Mouse (Mus musculus) CH12.LX (cell line): ENCODE results near the gene 1700012B09Rik. TPM values are rescaled to one million over a fixed set of nuclear protein-coding genes. Genes with fewer than 3 reads are reported as not detected.

Source experiments
- DNase-seq: peaks from one replicate; pipeline ENCODE4 v3.0.0-alpha.2; 2013; ENCODE audit errors: extremely low read depth
- H3K27ac ChIP-seq: 2 replicates; pipeline ENCODE4 v1.5.1; 2012; ENCODE audit warnings: low read depth, mild to moderate bottlenecking, control low read depth, moderate library complexity; ENCODE audit not compliant: insufficient read depth
- H3K27me3 ChIP-seq: replicated peaks from 2 replicates; pipeline ENCODE3; 2012; ENCODE audit warnings: inconsistent platforms
- H3K36me3 ChIP-seq, 2 experiments: replicated peaks in 1 of 2; 2 replicates each; pipeline versions ENCODE3 to v1.6.1; 2012; ENCODE audit warnings: inconsistent platforms in 1 of 2, low read length in 1 of 2, mild to moderate bottlenecking in 1 of 2, mixed read lengths in 1 of 2, moderate library complexity in 1 of 2; ENCODE audit not compliant: control insufficient read depth in 1 of 2, insufficient read depth in 1 of 2
- H3K4me1 ChIP-seq, 2 experiments: 2 replicates each; pipeline ENCODE4 v1.6.1; 2012; ENCODE audit warnings: inconsistent platforms in 1 of 2, moderate library complexity in 1 of 2; ENCODE audit not compliant: insufficient read depth in 2 of 2, control insufficient read depth in 1 of 2
- H3K4me2 ChIP-seq: 2 replicates; pipeline ENCODE4 v1.6.1; 2012; ENCODE audit warnings: low read depth, mild to moderate bottlenecking, control low read depth; ENCODE audit not compliant: poor library complexity, insufficient read depth, severe bottlenecking
- H3K4me3 ChIP-seq, 3 experiments: fragments of 150-350 bp in 1 of 3; sonication (generic) in 1 of 3; replicated peaks in 1 of 3; 2 replicates each; pipeline versions ENCODE3 to v1.5.1; 2011 to 2012; ENCODE audit warnings: low read depth in 2 of 3, low read length in 2 of 3, mild to moderate bottlenecking in 2 of 3, moderate library complexity in 2 of 3, control low read depth in 1 of 3, improper control_type of control experiment in 1 of 3, inconsistent platforms in 1 of 3, mixed read lengths in 1 of 3; ENCODE audit not compliant: poor library complexity in 1 of 3
- H3K79me2 ChIP-seq: replicated peaks from 2 replicates; pipeline ENCODE4 v1.6.1; 2012; ENCODE audit warnings: mild to moderate bottlenecking, moderate library complexity; ENCODE audit not compliant: control insufficient read depth, poor library complexity, insufficient read depth, severe bottlenecking; ENCODE audit errors: extremely low read depth
- H3K9ac ChIP-seq: 2 replicates; pipeline ENCODE4 v1.6.1; 2012; ENCODE audit warnings: low read depth, mild to moderate bottlenecking, control low read depth, moderate library complexity; ENCODE audit not compliant: insufficient read depth
- H3K9me3 ChIP-seq: replicated peaks from 2 replicates; pipeline ENCODE3; 2012; ENCODE audit warnings: low read length, inconsistent platforms, mixed read lengths
- CHD1 ChIP-seq: IDR thresholded peaks from 2 replicates; pipeline ENCODE4 v1.6.1; 2012; ENCODE audit warnings: low read depth, low read length, improper control_type of control experiment, inconsistent platforms
- CTCF ChIP-seq, 2 experiments: IDR thresholded peaks in 1 of 2; conservative IDR thresholded peaks in 1 of 2; 2 replicates each; pipeline ENCODE4 v1.5.1; 2011 to 2012; ENCODE audit warnings: low read depth in 2 of 2, low read length in 2 of 2, improper control_type of control experiment in 1 of 2, inconsistent platforms in 1 of 2, mild to moderate bottlenecking in 1 of 2, moderate library complexity in 1 of 2
- E2F4 ChIP-seq: IDR thresholded peaks from 2 replicates; pipeline ENCODE4 v1.6.1; 2011; ENCODE audit warnings: low read depth, low read length, improper control_type of control experiment; ENCODE audit not compliant: insufficient replicate concordance
- GABPA ChIP-seq: IDR thresholded peaks from 2 replicates; pipeline ENCODE4 v1.6.1; 2012; ENCODE audit warnings: low read depth, low read length, improper control_type of control experiment, inconsistent platforms; ENCODE audit not compliant: insufficient replicate concordance
- HCFC1 ChIP-seq: IDR thresholded peaks from 2 replicates; pipeline ENCODE4 v1.6.1; 2012; ENCODE audit warnings: low read depth, mild to moderate bottlenecking, inconsistent platforms, low read length, improper control_type of control experiment
- IRF4 ChIP-seq: IDR thresholded peaks from 2 replicates; pipeline ENCODE4 v1.6.1; 2014; ENCODE audit warnings: low read depth, mild to moderate bottlenecking, inconsistent platforms, low read length, improper control_type of control experiment
- JUND ChIP-seq: conservative IDR thresholded peaks from 2 replicates; pipeline ENCODE4 v1.6.1; 2011; ENCODE audit warnings: low read depth, low read length, improper control_type of control experiment
- MAZ ChIP-seq: IDR thresholded peaks from 2 replicates; pipeline ENCODE4 v1.6.1; 2012; ENCODE audit warnings: low read depth, mild to moderate bottlenecking, inconsistent platforms, low read length, improper control_type of control experiment, moderate library complexity
- MEF2A ChIP-seq: IDR thresholded peaks from 2 replicates; pipeline ENCODE4 v1.6.1; 2014; ENCODE audit warnings: low read depth, mild to moderate bottlenecking, inconsistent platforms, low read length, improper control_type of control experiment, borderline replicate concordance
- NRF1 ChIP-seq: IDR thresholded peaks from 2 replicates; pipeline ENCODE4 v1.6.1; 2014; ENCODE audit warnings: low read depth, mild to moderate bottlenecking, inconsistent platforms, low read length, improper control_type of control experiment, moderate library complexity
- POLR2AphosphoS2 ChIP-seq: IDR thresholded peaks from 2 replicates; pipeline ENCODE4 v1.6.1; 2011; ENCODE audit warnings: low read depth, low read length, improper control_type of control experiment
- RAD21 ChIP-seq: IDR thresholded peaks from 2 replicates; pipeline ENCODE4 v1.6.1; 2011; ENCODE audit warnings: low read depth, mild to moderate bottlenecking, low read length, improper control_type of control experiment, moderate library complexity
- SIN3A ChIP-seq: IDR thresholded peaks from 2 replicates; pipeline ENCODE4 v1.6.1; 2012; ENCODE audit warnings: low read length, improper control_type of control experiment, inconsistent platforms
- SMC3 ChIP-seq: IDR thresholded peaks from 2 replicates; pipeline ENCODE4 v1.6.1; 2011; ENCODE audit warnings: low read depth, low read length, improper control_type of control experiment
- ZC3H11A ChIP-seq: IDR thresholded peaks from 2 replicates; pipeline ENCODE4 v1.6.1; 2012; ENCODE audit warnings: low read depth, mild to moderate bottlenecking, inconsistent platforms, low read length, improper control_type of control experiment
- dilution Hi-C: fragments of 300-500 bp; cut with MboI; formaldehyde crosslinking; loops from 2 replicates; pipeline ENCODE4 v1.14.3; 2020; ENCODE audit warnings: low sequenced_read_pairs; ENCODE audit not compliant: extremely low pct_unique_long_range_greater_than_20kb, extremely low pct_ligation_motif_present
- in situ Hi-C: fragments of 300-500 bp; cut with MboI; formaldehyde crosslinking; loops from 3 replicates; pipeline ENCODE4 v1.14.3; 2019; ENCODE audit warnings: low sequenced_read_pairs, low pct_ligation_motif_present, low pct_unique_long_range_greater_than_20kb, mixed read lengths
- polyA plus RNA-seq: library from polyadenylated mRNA; unstranded; fragments of >175 nt; gene quantifications from 2 replicates; pipeline ENCODE4 v1.2.1, GENCODE M21; 2012; ENCODE audit warnings: low read depth; ENCODE audit not compliant: insufficient read length
- total RNA-seq, 2 experiments: library from RNA; depleted of rRNA; stranded (reverse); fragments of 300-350 nt in 1 of 2; fragments of >200 nt in 1 of 2; gene quantifications; 2 replicates each; pipeline ENCODE4 v1.2.3; 2012 to 2014

1700012B09Rik gene
- total and polyA plus RNA-seq, 3 experiments: not detected

- H3K79me2 ChIP-seq: no peaks in the 10 kb centered on the region
- H3K36me3 ChIP-seq: peaks cover 0 to under 1% of the 10 kb centered on the region in 2 experiments
- no peaks in the 10 kb centered on the region for H3K9me3 ChIP-seq
- TF ChIP-seq SMC3 (peak; percentile 57), NRF1 (no peak), MEF2A (no peak), JUND (no peak), RAD21 (peak; percentile 62), CTCF (conservative IDR thresholded peaks at IDR 0.05 in 1 of 2, IDR thresholded peaks at IDR 0.05 in 1 of 2; ENCODE audit: low read depth in 2 of 2, low read length in 2 of 2) (peak in 1 of 2 experiments; percentile 64; a peak in 2 of 4 replicates)
- in situ Hi-C loops: no loop called here
- dilution Hi-C loops: no loop called here
- no peak for DNase-seq
- H3K27ac ChIP-seq: no peak overlapping the region
- H3K9ac ChIP-seq: no peak overlapping the region
- peaks cover 0 to 14% of the 10 kb centered on the region in 2 experiments; a peak in 2 of 4 replicates for H3K4me1 ChIP-seq
- no peak overlapping the region for H3K4me2 ChIP-seq
- H3K27me3 ChIP-seq: no peaks in the 10 kb centered on the region
- no peak overlapping the region for H3K4me3 ChIP-seq
These were observed 3.0 kb upstream of the 1700012B09Rik start for GRCm38 (mm10) chr9:14773813-14774212.

- H3K9ac ChIP-seq: no peak overlapping the region
- no peaks in the 10 kb centered on the region for H3K79me2 ChIP-seq
- in situ Hi-C loops (no loop called here), dilution Hi-C loops (no loop called here)
- no peak overlapping the region for H3K4me3 ChIP-seq
- H3K4me2 ChIP-seq: no peak overlapping the region
- no peaks in the 10 kb centered on the region for H3K36me3 ChIP-seq
- DNase-seq: no peak
- H3K9me3 ChIP-seq: no peaks in the 10 kb centered on the region
- H3K4me1 ChIP-seq: peaks cover 0 to 9% of the 10 kb centered on the region in 2 experiments; a peak in 2 of 4 replicates
- H3K27ac ChIP-seq: no peak overlapping the region
- H3K27me3 ChIP-seq: no peaks in the 10 kb centered on the region
- no peak for TF ChIP-seq CHD1
- TF ChIP-seq MAZ: no peak
- TF ChIP-seq IRF4: no peak
- no peak for TF ChIP-seq GABPA
- TF ChIP-seq MEF2A: no peak
- no peak for TF ChIP-seq HCFC1
- no peak for TF ChIP-seq NRF1
- no peak for TF ChIP-seq POLR2AphosphoS2
- no peak for TF ChIP-seq SIN3A
- no peak for TF ChIP-seq ZC3H11A
- TF ChIP-seq E2F4: no peak
These were observed 1.2 kb upstream of the 1700012B09Rik start for GRCm38 (mm10) chr9:14772074-14772473.
